Mouse (Mus musculus) CD4-positive, CD25-positive, alpha-beta regulatory T cell, adult 4 months (primary cell): Measurements from ENCODE around the gene C2cd2. TPM values are rescaled to one million over a fixed set of nuclear protein-coding genes. Genes with fewer than 3 reads are reported as not detected.
"Not testable (repeated sequence)": the region's sequence is repeated elsewhere in the genome, so short reads cannot be mapped to it uniquely, and the experiment has no call there.

Experiments used
- ATAC-seq: one replicate; pipeline ENCODE4 v1.8.0; 2017
- polyA plus RNA-seq, 2 experiments: library from polyadenylated mRNA; unstranded; fragments of 100-300 nt; shearing (Covaris generic); gene quantifications; one replicate each; pipeline ENCODE4 v1.2.1; 2017

The C2cd2 gene
- polyA plus RNA-seq = 1 to 10 TPM; 6.9 to 7.8 TPM

- peak; percentile 82 for ATAC-seq
Observed at GRCm38 (mm10) chr16:97962151-97962948, at the start of gene C2cd2, which contains the start of gene Zbtb21. TSS of gene C2cd2 (minus strand) at chr16:97962598. TSS of gene Zbtb21 (minus strand) at chr16:97962622.

GRCm38 (mm10) chr16:97997383-97997731 is 35.0 kb upstream of the C2cd2 start:
- ATAC-seq = not testable (repeated sequence)

GRCm38 (mm10) chr16:97996616-97997382 is 34.4 kb upstream of the C2cd2 start, which contains the start of gene B230307C23Rik:
TSS of gene B230307C23Rik (plus strand) at chr16:97997315.
- peak; percentile 97 for ATAC-seq

GRCm38 (mm10) chr16:97995849-97996615 is 33.6 kb upstream of the C2cd2 start:
- ATAC-seq = no peak

- not testable (repeated sequence) for ATAC-seq
Observed at GRCm38 (mm10) chr16:97992477-97992876, 30.1 kb upstream of the C2cd2 start.

- no peak for ATAC-seq
Observed at GRCm38 (mm10) chr16:97991517-97991916, 29.1 kb upstream of the C2cd2 start.

- ATAC-seq = no peak
Observed at GRCm38 (mm10) chr16:97984589-97984988, 22.2 kb upstream of the C2cd2 start.

- no peak for ATAC-seq
Observed at GRCm38 (mm10) chr16:97981362-97981761, 19.0 kb upstream of the C2cd2 start.

- ATAC-seq = no peak
Observed at GRCm38 (mm10) chr16:97977722-97978121, 15.3 kb upstream of the C2cd2 start.

GRCm38 (mm10) chr16:97977277-97977676 is 14.9 kb upstream of the C2cd2 start:
- no peak for ATAC-seq

GRCm38 (mm10) chr16:97963956-97964540 is 1.6 kb upstream of the C2cd2 start:
- ATAC-seq = peak; percentile 21

GRCm38 (mm10) chr16:97961381-97962150 is 832 bp downstream of the C2cd2 start:
- peak; percentile 6 for ATAC-seq

- ATAC-seq = no peak
Observed at GRCm38 (mm10) chr16:97960348-97960747, 2.0 kb downstream of the C2cd2 start.

- ATAC-seq = no peak
Observed at GRCm38 (mm10) chr16:97958401-97958973, 3.9 kb downstream of the C2cd2 start.

GRCm38 (mm10) chr16:97957626-97958025 is 4.8 kb downstream of the C2cd2 start:
- ATAC-seq = no peak

GRCm38 (mm10) chr16:97956011-97956410 is 6.4 kb downstream of the C2cd2 start:
- ATAC-seq = no peak

GRCm38 (mm10) chr16:97953300-97953699 is 9.1 kb downstream of the C2cd2 start:
- ATAC-seq = no peak

- ATAC-seq = no peak
Observed at GRCm38 (mm10) chr16:97952801-97953200, 9.6 kb downstream of the C2cd2 start.

GRCm38 (mm10) chr16:97952371-97952770 is 10.0 kb downstream of the C2cd2 start:
- ATAC-seq = no peak

- no peak for ATAC-seq
Observed at GRCm38 (mm10) chr16:97950061-97950460, 12.3 kb downstream of the C2cd2 start.

GRCm38 (mm10) chr16:97948836-97949235 is 13.6 kb downstream of the C2cd2 start:
- ATAC-seq = no peak
